Mouse (Mus musculus) forebrain, embryonic 12.5 days (tissue): ENCODE results near the gene St6galnac3. TPM values are rescaled to one million over a fixed set of nuclear protein-coding genes. Genes with fewer than 3 reads are reported as not detected.

Experiments used
- ATAC-seq: fragments of 200-750 bp; cut with Nextera tagmentation; 2 replicates; pipeline ENCODE4 v1.8.0; 2017; ENCODE audit warnings: moderate TSS enrichment; ENCODE audit not compliant: low FRiP score
- H3K27ac ChIP-seq: fragments of 300-500 bp; sonication (generic); 2 replicates; pipeline ENCODE4 v1.5.1; 2016; ENCODE audit warnings: mild to moderate bottlenecking
- H3K27me3 ChIP-seq: fragments of 300-500 bp; sonication (generic); 2 replicates; pipeline ENCODE4 v1.6.1; 2016; ENCODE audit warnings: mild to moderate bottlenecking
- H3K36me3 ChIP-seq: fragments of 300-500 bp; sonication (generic); replicated peaks from 2 replicates; pipeline ENCODE4 v1.6.1; 2016; ENCODE audit warnings: mild to moderate bottlenecking
- H3K4me1 ChIP-seq: fragments of 300-500 bp; sonication (generic); 2 replicates; pipeline ENCODE4 v1.6.1; 2016
- H3K4me2 ChIP-seq: fragments of 300-500 bp; sonication (generic); 2 replicates; pipeline ENCODE4 v1.6.1; 2016; ENCODE audit warnings: mild to moderate bottlenecking, moderate library complexity
- H3K4me3 ChIP-seq: fragments of 300-500 bp; sonication (generic); replicated peaks from 2 replicates; pipeline ENCODE4 v1.5.1; 2016; ENCODE audit warnings: mild to moderate bottlenecking
- H3K9ac ChIP-seq: fragments of 300-500 bp; sonication (generic); 2 replicates; pipeline ENCODE4 v1.6.1; 2016; ENCODE audit warnings: mild to moderate bottlenecking
- H3K9me3 ChIP-seq: fragments of 300-500 bp; sonication (generic); 2 replicates; pipeline ENCODE4 v1.6.1; 2016
- WGBS: fragments of 180-500 bp; shearing (Covaris S2); methylation state at CpG from one replicate; pipeline ENCODE4 v1.1.7; 2016; 5-methylcytosine and 5-hydroxymethylcytosine counted together
- polyA plus RNA-seq: library from polyadenylated mRNA; unstranded; fragments of >200 nt; fragmentation: Nextera tagmentation; extraction: Ambion mirVana; gene quantifications from 2 replicates; pipeline ENCODE4 v1.2.1, GENCODE M21; 2016

Gene St6galnac3
- polyA plus RNA-seq, 1 experiment from 2014 or later = 26.9 TPM

- 86% methylated on average over 6 of the region's 6 CpGs for WGBS
- H3K4me3 ChIP-seq = no peak overlapping the region
- H3K27ac ChIP-seq = no peak overlapping the region
- H3K27me3 ChIP-seq = no peaks in the 10 kb centered on the region
- H3K4me2 ChIP-seq = no peak overlapping the region
- ATAC-seq = no peak
- H3K4me1 ChIP-seq = 0 out of 2 replicates have a peak, but pooled peaks cover 3% of the 10 kb centered on the region
- no peaks in the 10 kb centered on the region for H3K9me3 ChIP-seq
- no peak overlapping the region for H3K9ac ChIP-seq
- H3K36me3 ChIP-seq = no peaks in the 10 kb centered on the region
These were observed 164.1 kb downstream of the St6galnac3 start for GRCm38 (mm10) chr3:153560897-153561296.

GRCm38 (mm10) chr3:153559586-153559985 lies 165.4 kb downstream of the St6galnac3 start:
- no peak overlapping the region for H3K9ac ChIP-seq
- H3K9me3 ChIP-seq = no peaks in the 10 kb centered on the region
- H3K4me1 ChIP-seq = no peaks in the 10 kb centered on the region
- 87% methylated on average over 8 of the region's 8 CpGs for WGBS
- no peak overlapping the region for H3K27ac ChIP-seq
- ATAC-seq = no peak
- H3K4me2 ChIP-seq = no peak overlapping the region
- no peak overlapping the region for H3K4me3 ChIP-seq
- no peaks in the 10 kb centered on the region for H3K27me3 ChIP-seq
- no peaks in the 10 kb centered on the region for H3K36me3 ChIP-seq

- no peak overlapping the region for H3K9ac ChIP-seq
- ATAC-seq = no peak
- H3K4me2 ChIP-seq = no peak overlapping the region
- no peak overlapping the region for H3K4me3 ChIP-seq
- no peaks in the 10 kb centered on the region for H3K9me3 ChIP-seq
- no peak overlapping the region for H3K27ac ChIP-seq
- WGBS = 79% methylated on average over 11 of the region's 11 CpGs
- no peaks in the 10 kb centered on the region for H3K27me3 ChIP-seq
- no peaks in the 10 kb centered on the region for H3K4me1 ChIP-seq
- H3K36me3 ChIP-seq = no peaks in the 10 kb centered on the region
These were observed 168.4 kb downstream of the St6galnac3 start for GRCm38 (mm10) chr3:153556621-153557020.

- Histone ChIP-seq H3K27me3 (no peaks in the 10 kb centered on the region), H3K36me3 (no peaks in the 10 kb centered on the region), H3K4me3 (no peak overlapping the region), H3K4me2 (no peak overlapping the region), H3K27ac (no peak overlapping the region), H3K9ac (no peak overlapping the region), H3K9me3 (no peaks in the 10 kb centered on the region), H3K4me1 (no peaks in the 10 kb centered on the region)
- 94% methylated on average over 3 of the region's 3 CpGs for WGBS
- 0 out of 2 replicates have a peak, but pooled peaks have one; percentile 3 for ATAC-seq
These were observed 171.3 kb downstream of the St6galnac3 start for GRCm38 (mm10) chr3:153553712-153554111.

GRCm38 (mm10) chr3:153553226-153553625 lies 171.7 kb downstream of the St6galnac3 start:
- no peaks in the 10 kb centered on the region for H3K9me3 ChIP-seq
- 0 out of 2 replicates have a peak, but pooled peaks have one; percentile 39 for ATAC-seq
- no peak overlapping the region for H3K9ac ChIP-seq
- no peak overlapping the region for H3K27ac ChIP-seq
- no peaks in the 10 kb centered on the region for H3K36me3 ChIP-seq
- H3K4me2 ChIP-seq = no peak overlapping the region
- no peaks in the 10 kb centered on the region for H3K4me1 ChIP-seq
- 92% methylated on average over 7 of the region's 7 CpGs for WGBS
- H3K4me3 ChIP-seq = no peak overlapping the region
- no peaks in the 10 kb centered on the region for H3K27me3 ChIP-seq

- Histone ChIP-seq H3K27me3 (no peaks in the 10 kb centered on the region), H3K9ac (no peak overlapping the region), H3K27ac (no peak overlapping the region), H3K4me2 (no peak overlapping the region), H3K4me1 (no peaks in the 10 kb centered on the region), H3K4me3 (no peak overlapping the region), H3K36me3 (no peaks in the 10 kb centered on the region), H3K9me3 (no peaks in the 10 kb centered on the region)
- ATAC-seq = no peak
- 86% methylated on average over 7 of the region's 7 CpGs for WGBS
These were observed 177.9 kb downstream of the St6galnac3 start for GRCm38 (mm10) chr3:153546936-153547683.

GRCm38 (mm10) chr3:153539851-153540250 lies 185.1 kb downstream of the St6galnac3 start:
- no peak overlapping the region for H3K9ac ChIP-seq
- no peaks in the 10 kb centered on the region for H3K36me3 ChIP-seq
- no peak overlapping the region for H3K27ac ChIP-seq
- ATAC-seq = no peak
- H3K9me3 ChIP-seq = no peaks in the 10 kb centered on the region
- 97% methylated on average over 14 of the region's 14 CpGs for WGBS
- H3K4me1 ChIP-seq = no peaks in the 10 kb centered on the region
- no peaks in the 10 kb centered on the region for H3K27me3 ChIP-seq
- H3K4me2 ChIP-seq = no peak overlapping the region
- no peak overlapping the region for H3K4me3 ChIP-seq

GRCm38 (mm10) chr3:153538396-153538795 lies 186.6 kb downstream of the St6galnac3 start:
- Histone ChIP-seq H3K27ac (no peak overlapping the region), H3K9me3 (no peaks in the 10 kb centered on the region), H3K4me1 (no peaks in the 10 kb centered on the region), H3K36me3 (no peaks in the 10 kb centered on the region), H3K27me3 (no peaks in the 10 kb centered on the region), H3K4me3 (no peak overlapping the region), H3K9ac (no peak overlapping the region), H3K4me2 (no peak overlapping the region)
- ATAC-seq = no peak
- WGBS = 69% methylated on average over 2 of the region's 2 CpGs

- Histone ChIP-seq H3K9me3 (no peaks in the 10 kb centered on the region), H3K4me1 (no peaks in the 10 kb centered on the region), H3K27me3 (no peaks in the 10 kb centered on the region), H3K27ac (no peak overlapping the region), H3K4me2 (no peak overlapping the region), H3K4me3 (no peak overlapping the region), H3K36me3 (no peaks in the 10 kb centered on the region), H3K9ac (no peak overlapping the region)
- WGBS = 87% methylated on average over 3 of the region's 3 CpGs
- ATAC-seq = no peak
These were observed 187.5 kb downstream of the St6galnac3 start for GRCm38 (mm10) chr3:153537435-153537834.

- Histone ChIP-seq H3K4me2 (no peak overlapping the region), H3K4me3 (no peak overlapping the region), H3K36me3 (no peaks in the 10 kb centered on the region), H3K9me3 (no peaks in the 10 kb centered on the region), H3K27me3 (no peaks in the 10 kb centered on the region), H3K9ac (no peak overlapping the region), H3K4me1 (no peaks in the 10 kb centered on the region), H3K27ac (peak overlapping the region; percentile 19; the same call in 1 of the 2 replicates)
- WGBS = 70% methylated on average over 4 of the region's 4 CpGs
- ATAC-seq = no peak
These were observed 188.7 kb downstream of the St6galnac3 start for GRCm38 (mm10) chr3:153536260-153536659.

GRCm38 (mm10) chr3:153529174-153529573 lies 195.8 kb downstream of the St6galnac3 start:
- Histone ChIP-seq H3K36me3 (no peaks in the 10 kb centered on the region), H3K4me2 (no peak overlapping the region), H3K4me1 (no peaks in the 10 kb centered on the region), H3K4me3 (no peak overlapping the region), H3K9ac (no peak overlapping the region), H3K27ac (no peak overlapping the region), H3K9me3 (no peaks in the 10 kb centered on the region), H3K27me3 (no peaks in the 10 kb centered on the region)
- no peak for ATAC-seq
- 89% methylated on average over 6 of the region's 6 CpGs for WGBS

GRCm38 (mm10) chr3:153525151-153525768 lies 199.7 kb downstream of the St6galnac3 start:
- no peak for ATAC-seq

GRCm38 (mm10) chr3:153516848-153517247 lies 208.1 kb downstream of the St6galnac3 start:
- H3K4me2 ChIP-seq = no peak overlapping the region
- 0 out of 2 replicates have a peak, but pooled peaks cover 2% of the 10 kb centered on the region for H3K4me1 ChIP-seq
- H3K27me3 ChIP-seq = no peaks in the 10 kb centered on the region
- H3K27ac ChIP-seq = no peak overlapping the region
- 71% methylated on average over 7 of the region's 7 CpGs for WGBS
- no peak overlapping the region for H3K9ac ChIP-seq
- no peak overlapping the region for H3K4me3 ChIP-seq
- ATAC-seq = no peak
- H3K9me3 ChIP-seq = 0 out of 2 replicates have a peak, but pooled peaks cover 5% of the 10 kb centered on the region
- H3K36me3 ChIP-seq = no peaks in the 10 kb centered on the region

More at GRCm38 (mm10) chr3:153525151-153525768, 199.7 kb downstream of the St6galnac3 start:
- 85% methylated on average over 6 of the region's 6 CpGs for WGBS
- Histone ChIP-seq H3K4me1 (no peaks in the 10 kb centered on the region), H3K9ac (no peak overlapping the region), H3K36me3 (no peaks in the 10 kb centered on the region), H3K9me3 (no peaks in the 10 kb centered on the region), H3K4me2 (no peak overlapping the region), H3K4me3 (no peak overlapping the region), H3K27ac (no peak overlapping the region), H3K27me3 (no peaks in the 10 kb centered on the region)
